Mouse (Mus musculus) adrenal gland, adult 8-10 months (tissue): ENCODE data around the gene Btnl10. TPM values are rescaled to one million over a fixed set of nuclear protein-coding genes. Genes with fewer than 3 reads are reported as not detected.
"Not testable (repeated sequence)": the region's sequence is repeated elsewhere in the genome, so short reads cannot be mapped to it uniquely, and the experiment has no call there.

Experiments used
- DNase-seq: peaks from one replicate; pipeline ENCODE4 v3.0.0; 2022
- total RNA-seq, 4 experiments: library from RNA; stranded (reverse); gene quantifications; 2 replicates each; pipeline ENCODE4 v1.2.4; 2022

Btnl10 gene
- total RNA-seq, 4 experiments from 2014 or later: not detected

DNA sequence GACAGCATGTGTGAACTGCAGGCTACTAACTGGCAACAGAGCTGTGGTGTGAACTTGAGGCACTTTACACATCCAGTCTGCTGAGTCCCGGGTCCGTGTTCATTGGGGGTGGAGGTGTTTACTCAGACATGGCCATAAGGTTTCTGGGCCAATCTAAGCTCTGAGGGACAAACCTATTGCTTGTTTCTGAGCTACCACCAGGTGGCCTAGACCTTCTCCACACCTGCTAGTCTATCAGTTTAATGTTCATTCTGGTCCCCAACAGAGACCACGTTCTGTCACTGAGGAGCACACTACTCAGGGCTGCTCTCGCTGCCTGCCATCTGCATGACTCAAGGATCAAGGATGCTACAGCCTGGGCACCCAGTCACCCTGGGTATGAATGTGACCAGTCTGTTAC, 13.9 kb downstream of the Btnl10 start:
- DNase-seq: no peak

DNA sequence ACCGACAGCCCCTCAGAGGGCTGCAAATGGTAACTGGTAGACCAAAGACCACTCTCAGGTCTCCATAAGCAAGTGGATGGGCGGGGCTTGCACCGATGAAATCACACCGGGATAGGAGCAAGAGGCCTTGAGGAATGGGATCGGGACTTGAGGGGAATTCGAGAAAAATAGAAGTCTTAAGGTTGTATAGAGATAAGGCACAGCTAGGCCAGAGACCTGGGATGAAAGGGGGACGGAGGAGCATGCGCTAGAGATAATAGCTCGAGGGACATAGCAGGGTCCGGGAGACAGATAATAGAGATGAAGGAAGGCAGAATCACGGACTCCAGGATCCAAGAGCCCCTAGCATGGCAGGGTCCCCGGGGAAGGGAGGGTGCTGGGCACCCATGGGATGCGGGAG, 20.2 kb downstream of the Btnl10 start:
- no peak for DNase-seq

DNA sequence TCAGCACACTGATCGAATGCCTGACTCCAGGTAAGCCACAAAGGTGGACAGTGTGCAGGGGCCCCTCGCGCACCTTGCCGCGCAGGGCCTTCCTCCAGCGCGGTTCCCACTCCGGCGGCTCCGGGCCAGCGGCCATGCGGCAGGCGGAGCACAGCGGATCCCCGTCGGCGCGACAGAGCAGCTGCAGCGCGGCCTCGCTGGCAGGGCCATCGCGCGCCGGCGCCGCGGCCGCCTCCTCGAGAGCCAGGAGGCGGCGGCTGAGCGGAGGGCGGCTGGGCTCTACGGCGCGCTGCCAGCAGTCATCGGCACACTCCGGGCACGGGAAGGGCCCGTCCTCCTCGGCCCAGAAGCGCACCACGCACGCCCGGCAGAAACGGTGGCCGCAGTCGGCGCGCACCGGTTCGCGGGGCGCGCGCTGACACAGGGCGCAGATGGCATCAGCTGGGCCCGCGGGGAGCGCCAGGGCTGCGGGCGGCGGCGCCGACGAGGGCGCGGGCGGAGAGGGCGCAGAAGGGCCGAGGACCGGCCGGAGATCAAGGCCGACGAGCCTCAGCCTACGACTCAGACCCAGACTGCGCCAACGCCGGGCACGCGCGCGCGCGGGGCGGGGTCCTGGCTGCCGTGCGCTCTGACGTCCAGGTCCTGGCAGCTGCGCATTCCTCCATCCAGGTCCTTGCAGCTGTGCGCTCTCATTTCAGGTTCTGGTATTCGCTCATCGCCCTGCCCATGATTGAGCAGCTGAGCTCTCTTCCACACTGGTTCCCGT, 20.8 kb downstream of the Btnl10 start, which contains the start of gene Rnf187:
Rnf187 (minus strand) TSS at position 595 of the 766 bp plus-strand sequence.
- DNase-seq: peak; percentile 89

DNA sequence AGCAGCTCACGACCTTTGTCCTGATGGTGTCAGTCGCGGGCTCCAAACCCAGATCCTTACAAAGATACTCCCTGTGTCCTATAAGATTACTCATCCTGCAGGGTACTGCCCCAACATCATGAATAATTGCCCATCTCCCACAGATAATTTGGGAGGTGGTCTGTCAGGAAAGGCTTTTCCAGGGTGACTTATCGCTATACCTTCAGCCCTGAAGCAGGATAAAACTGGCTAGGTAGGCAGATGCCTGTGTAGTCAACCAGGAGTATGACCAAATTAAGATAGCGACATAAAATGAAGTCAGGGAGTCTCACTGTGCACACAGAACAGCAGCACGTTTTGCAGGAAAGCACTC, 21.4 kb downstream of the Btnl10 start:
- DNase-seq: no peak

DNA sequence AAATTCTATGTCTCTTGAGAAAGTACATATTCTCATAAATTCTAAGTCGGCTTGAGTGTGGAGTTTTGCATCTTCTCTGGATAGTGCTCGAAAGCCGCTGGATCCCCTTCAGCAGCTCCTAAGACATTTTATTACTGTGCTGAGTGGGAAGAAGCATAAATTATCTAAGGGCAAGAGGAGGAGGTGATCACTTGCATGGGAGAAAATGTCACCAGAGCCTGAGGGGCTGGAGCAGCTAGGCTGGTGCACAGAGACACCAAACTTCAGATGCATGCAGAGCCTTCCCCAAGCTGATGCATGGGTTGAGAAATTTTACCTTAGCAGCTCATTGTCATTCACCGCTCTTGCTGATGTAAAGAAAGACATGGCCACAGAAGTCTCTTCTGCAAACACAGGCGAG, 26.4 kb downstream of the Btnl10 start:
- no peak for DNase-seq

DNA sequence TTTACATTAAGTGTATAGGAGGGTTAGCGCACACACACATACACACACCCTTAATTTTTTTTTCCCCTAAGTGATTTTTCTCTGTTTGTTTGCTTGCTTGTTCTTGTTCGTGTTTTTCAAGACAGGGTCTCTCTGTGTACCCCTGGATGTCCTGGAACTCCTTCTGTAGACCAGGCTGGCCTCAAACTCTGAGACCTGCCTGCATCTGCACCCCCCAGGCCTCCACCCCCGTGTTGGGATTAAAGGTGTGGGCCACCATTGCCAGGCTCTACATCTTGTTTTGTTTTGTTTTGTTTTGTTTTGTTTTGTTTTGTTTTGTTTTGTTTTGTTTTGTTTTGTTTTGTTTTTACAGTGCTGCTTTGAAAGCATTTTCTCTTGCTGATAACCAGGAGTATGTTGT, 29.6 kb downstream of the Btnl10 start:
- no peak for DNase-seq

DNA sequence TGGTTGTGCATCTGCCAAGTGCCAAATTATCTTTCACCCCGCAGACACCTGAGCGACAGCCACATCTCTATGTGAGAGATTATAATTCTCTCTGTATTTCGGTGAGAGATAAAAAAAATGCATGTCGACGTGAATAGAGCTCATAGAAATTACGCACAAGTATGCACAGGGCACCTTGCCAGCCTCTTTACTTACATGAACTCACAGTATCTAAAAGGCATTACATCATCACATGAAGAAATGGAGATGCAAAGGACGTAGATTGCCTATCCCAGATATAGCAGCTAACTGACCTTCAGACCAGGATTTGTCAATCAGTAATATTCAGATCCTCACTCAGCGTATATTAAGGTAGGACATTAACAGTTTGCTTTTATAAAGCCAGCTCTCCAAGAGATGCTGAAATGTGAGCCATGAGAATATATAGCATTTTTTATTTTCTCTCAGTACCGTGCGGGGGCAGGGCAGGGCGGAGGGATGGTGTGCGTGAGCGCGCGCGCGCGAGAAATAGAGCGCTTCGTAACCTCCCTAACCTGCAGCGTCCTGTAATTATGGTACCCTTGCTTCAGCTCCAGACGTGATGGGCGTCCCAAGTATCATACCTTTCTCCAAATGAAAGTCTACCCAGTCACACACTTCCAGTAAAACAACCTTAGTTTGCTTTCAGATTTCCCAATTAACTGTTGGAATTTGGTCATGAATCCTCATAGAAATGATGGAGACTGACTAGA, 30.3 kb downstream of the Btnl10 start:
- no peak for DNase-seq

DNA sequence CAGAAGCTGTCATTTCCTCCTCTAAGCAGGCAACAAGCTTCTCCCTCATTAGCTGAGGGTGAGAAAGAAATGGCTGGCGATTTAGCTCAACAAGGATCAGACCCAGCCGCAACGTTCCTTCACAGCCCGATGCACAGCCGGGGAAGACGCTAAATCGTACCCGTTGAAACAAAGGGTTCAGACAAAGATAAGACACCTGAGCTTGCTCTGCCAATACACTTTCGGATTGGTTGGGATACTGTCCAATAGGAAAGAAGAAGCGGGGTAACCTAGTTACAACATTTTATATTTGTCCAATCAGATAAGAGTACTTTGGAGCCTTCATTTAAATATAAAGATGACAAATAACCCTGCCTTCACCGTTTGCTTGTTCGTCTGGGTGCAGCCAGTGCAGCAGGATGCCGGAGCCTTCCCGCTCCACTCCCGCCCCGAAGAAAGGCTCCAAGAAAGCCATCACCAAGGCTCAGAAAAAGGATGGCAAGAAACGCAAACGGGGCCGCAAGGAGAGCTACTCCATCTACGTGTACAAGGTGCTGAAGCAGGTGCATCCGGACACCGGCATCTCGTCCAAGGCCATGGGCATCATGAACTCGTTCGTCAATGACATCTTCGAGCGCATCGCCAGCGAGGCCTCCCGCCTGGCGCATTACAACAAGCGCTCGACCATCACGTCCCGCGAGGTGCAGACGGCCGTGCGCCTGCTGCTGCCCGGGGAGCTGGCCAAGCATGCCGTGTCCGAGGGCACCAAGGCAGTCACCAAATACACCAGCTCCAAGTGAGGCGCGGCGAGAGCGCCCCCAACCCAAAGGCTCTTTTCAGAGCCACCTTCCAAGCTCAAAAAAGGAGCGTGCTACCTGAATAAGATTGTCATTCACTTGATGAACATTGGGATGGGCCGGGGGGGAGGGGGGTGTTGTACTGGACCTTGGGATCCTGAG, 31.1 kb downstream of the Btnl10 start, which contains the start of gene Hist3h2ba:
Hist3h2ba (plus strand) TSS at position 379 of the 938 bp plus-strand sequence.
- peak; percentile 35 for DNase-seq

DNA sequence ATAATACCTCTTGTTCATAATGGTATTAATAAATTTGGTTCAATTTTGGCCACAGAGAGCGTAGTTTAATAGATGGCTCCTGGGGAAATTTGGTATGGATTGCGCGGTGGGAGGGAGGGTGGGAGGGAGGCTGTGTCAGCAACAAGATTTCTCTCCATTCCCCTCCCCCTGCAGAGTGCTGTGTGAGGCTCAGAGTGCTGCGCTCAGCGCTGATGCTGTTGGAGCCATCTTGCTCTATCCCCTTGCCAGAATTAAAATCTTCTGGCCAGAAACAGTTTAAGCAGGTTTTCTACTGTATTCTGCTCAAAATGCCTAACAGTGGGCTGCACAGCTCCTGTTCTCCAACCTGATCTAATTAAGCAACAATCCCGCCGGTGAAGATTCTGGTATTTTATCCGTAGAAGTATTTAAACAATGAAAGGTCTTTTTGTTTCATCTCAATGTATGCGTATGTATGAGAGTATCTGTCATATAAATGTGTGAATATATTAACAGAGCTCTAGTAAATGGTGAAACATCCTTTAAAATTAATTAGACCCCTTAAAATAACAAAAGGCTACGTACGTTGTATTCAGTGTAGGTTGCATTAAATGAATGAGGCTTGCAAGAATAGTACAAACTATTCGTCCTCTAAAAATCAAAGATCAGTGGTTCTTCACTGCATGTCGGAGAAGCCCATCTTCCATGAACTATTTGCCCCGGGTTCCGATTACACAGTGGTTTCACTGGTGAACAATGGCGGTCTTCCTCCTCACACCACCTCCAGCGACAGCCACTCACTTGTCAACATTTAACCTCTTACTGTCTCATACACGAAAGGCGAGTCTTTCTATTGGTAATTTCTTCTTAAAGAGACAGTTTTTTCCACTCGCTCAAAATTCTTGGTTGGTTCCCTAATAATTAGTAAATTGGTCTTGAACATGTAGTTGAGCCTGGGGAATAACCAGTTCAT, 32.0 kb downstream of the Btnl10 start:
- no peak for DNase-seq

DNA sequence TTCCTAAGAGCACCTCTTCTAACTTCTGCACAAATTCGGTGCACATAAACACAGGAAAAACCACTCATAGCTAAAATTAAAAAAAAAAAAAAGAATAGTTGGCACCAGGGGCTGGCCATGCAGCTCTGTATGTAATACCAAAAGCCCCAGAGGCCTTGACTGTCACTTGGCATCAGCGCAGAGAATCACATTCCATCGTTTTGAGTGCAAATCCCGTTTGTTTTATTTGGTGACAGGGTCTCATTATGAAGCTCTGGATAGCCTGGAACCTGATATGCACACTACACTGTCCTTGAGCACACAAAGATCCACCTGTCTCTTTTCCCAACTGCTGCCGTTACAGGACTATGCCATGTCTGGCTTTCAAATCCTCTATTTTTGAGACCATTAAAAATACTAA, 33.5 kb downstream of the Btnl10 start:
- DNase-seq: no peak

DNA sequence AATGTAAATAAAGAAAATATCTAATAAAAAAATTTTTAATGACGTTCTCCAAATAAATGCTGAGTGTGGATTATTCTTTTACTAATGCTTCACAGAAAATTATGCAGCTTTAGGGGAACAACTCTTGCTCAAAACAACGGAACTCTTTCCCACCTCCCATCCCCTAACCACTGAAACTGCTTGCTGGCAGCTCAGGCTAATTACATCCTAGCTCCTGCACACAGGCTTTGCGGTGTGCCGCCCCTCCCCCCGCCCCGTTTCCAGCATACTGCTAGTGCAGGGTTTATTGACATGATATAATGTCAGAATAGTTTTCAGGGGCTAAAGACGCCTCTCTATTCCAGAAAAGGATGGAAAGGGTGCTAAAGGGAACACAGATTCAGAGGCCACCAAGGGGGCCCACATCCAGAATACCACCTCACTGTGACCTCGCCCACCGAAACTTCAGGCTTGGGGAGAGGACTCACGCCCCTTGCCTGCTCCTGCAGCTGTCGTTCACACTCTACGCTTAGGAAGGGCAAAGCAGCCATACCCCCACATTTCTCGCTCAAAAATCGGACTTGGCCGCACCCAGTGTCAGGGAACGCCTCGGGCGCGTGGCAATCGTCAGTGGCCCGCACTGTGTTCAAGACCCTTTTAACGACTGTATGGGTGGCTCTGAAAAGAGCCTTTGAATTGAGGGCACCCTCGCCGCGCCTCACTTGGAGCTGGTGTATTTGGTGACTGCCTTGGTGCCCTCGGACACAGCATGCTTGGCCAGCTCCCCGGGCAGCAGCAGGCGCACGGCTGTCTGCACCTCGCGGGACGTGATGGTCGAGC, 35.9 kb downstream of the Btnl10 start:
- DNase-seq: no peak

DNA sequence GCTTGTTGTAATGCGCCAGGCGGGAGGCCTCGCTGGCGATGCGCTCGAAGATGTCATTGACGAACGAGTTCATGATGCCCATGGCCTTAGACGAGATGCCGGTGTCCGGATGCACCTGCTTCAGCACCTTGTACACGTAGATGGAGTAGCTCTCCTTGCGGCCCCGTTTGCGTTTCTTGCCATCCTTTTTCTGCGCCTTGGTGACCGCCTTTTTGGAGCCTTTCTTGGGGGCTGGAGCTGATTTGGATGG, 36.4 kb downstream of the Btnl10 start:
- not testable (repeated sequence) for DNase-seq

DNA sequence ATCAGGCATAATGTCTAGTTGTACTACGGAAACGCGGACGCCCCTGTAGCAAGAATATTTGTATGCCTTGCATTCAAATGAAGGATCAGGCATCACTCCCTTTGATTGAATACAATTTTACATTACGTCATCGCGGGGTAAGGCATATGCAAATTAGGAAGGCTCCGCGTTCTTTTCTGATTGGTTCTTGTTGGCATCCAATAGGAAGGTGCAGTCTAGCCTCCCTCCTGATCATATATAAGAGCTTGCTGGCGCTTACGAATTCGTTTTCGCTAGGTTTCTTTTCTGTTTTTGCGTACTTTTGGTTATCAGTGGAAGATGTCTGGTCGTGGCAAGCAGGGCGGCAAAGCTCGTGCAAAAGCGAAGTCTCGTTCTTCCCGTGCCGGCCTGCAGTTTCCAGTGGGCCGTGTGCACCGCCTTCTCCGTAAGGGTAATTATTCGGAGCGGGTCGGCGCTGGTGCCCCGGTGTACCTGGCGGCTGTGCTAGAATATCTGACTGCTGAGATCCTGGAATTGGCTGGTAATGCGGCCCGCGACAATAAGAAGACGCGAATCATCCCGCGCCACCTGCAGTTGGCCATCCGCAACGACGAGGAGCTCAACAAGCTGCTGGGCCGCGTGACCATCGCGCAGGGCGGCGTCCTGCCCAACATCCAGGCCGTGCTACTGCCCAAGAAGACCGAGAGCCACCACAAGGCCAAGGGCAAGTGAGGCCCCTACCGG, 36.9 kb downstream of the Btnl10 start, which contains the start of the genes Hist3h2a and Trim17:
Hist3h2a (plus strand) TSS at position 266 of the 723 bp plus-strand sequence.
Trim17 (plus strand) TSS at position 266 of the 723 bp plus-strand sequence.
- peak; percentile 83 for DNase-seq

DNA sequence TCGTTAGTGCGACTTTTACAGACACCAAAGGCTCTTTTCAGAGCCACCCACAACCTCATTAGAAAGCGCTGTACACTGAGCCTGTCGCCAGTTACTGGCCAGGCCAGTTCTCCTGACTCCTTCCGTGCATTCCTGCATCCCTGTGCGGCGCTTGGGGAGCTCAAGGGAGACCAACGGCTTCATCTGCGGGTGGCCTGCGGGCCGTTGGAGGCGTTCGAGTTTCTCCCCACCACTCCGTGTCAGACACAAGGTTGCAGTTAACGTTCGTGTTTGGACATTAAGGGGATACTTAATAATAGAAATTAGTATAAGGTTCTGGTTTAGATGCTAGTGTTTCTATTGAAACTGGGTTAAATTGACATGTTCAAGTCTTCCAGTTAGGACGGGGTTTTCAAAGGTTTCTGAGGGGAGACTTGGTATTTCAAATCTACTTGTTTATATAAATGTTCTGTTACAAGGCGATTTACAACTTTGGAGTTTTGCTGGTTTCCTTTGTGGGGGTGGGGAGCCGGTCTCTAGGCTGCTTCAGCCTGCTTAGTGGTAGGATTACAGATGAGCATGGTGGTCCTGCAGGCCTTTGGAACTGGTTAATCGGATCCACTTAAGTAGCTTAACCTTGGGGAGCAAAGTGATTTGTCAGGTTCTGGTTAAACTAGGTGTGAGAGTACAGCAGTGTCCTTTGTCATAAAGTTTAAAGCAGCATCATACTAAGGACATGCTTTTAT, 37.6 kb downstream of the Btnl10 start:
- no peak for DNase-seq

DNA sequence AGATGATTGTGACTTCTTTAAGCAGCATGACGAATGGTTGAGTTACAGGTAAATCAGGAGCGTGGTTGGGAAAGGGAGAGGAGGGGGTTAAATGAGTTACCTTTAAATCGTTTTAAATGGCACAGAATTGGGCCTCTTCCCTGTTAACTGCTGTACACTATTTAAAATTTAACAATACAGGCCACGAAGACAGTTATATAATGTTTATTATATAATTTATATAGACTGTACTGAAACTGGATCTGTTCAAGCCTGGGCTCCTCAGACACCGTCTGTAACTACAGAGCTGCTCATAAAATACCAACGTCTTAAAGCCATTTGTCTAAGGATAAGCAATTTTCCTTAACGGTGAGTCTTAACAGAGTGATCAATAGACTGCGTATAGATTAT, 38.2 kb downstream of the Btnl10 start:
- DNase-seq: no peak

DNA sequence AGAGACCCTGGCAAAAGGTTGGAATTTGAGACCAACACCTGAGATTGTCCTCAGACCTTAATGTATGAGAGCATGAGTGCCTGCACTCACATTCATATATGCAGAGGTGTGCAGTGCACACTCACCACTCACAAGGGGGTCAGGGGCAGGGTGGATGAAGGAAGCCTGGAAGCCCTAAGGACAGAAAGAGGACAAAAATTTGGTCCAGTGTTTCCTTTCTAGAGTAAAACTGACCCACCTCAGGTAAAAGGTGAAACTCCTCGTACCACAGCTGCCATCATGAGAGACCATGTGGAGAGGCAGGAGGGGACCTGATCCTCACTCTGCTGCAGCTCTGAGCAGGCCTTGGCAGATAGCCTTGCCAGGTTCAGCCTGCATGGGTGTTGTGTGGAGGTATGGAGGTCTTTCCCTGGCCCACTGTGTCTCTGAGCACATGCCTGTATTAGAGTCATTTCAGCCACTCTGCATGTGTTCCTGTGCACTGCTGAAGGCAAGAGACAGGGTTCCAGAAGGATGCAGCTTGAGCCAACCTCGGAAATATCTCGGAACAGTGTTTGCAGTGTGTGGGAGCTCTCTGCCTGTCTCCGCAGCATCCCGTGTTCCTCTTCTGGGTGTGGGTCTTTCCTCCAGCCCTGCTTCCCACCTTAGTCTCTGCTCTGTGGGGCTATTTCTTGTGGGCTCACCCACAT, 39.7 kb downstream of the Btnl10 start:
- no peak for DNase-seq

DNA sequence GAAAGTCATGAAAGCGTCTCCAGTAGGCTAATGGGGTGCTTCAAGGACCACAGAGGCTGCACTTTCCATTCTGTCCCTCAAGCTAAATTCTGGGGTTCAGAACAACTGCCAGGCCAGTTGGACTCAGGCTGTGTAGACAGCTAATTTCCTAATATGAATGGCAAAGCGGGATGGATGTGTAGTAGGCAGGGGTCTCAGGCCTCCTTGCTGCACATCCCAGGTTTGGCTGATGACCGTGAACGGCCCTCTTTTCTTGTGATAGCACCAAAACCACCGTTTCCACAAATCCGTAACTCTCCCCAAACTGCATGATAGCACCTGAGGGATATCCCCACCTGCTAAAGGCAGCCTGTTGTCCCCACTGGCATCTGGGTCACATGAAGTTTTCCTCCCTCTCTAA, 40.8 kb downstream of the Btnl10 start:
- no peak for DNase-seq

DNA sequence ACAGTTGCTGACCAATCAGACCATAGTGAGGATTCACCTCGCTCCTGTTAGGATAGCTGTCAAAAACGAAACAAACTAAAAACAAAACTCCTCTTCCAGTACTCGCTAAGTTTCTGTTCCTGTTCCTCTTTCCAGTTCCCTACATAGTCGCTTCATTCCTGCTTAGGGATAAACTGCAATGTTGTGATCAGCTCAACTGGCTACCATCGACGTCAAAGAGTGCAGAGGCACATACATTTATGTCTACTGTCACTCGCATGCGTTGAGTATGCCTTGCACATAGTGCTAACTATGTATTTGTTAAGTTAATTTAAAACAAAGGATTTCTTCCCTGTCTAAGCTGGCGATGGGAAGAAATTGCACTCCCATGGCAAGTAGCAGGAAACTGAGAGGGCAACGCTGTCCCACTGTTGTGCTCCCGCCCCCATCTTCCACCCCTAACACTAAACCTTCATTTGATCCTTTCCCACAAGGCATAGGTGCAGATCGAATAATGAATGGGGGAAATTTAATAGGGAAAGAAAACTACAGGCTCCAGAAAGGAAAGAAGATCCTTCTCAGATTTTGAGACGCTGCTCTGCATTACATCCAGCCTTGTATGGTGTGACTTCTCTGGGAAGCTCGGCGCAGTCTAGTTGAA, 41.6 kb downstream of the Btnl10 start:
- no peak for DNase-seq
